Mouse (Mus musculus): Measurements from ENCODE around the gene Rfc5. TPM values are rescaled to one million over a fixed set of nuclear protein-coding genes. Genes with fewer than 3 reads are reported as not detected.

Rfc5 gene
- polyA plus RNA-seq, 1 experiment from 2014 or later, result 61.9 TPM

DNA sequence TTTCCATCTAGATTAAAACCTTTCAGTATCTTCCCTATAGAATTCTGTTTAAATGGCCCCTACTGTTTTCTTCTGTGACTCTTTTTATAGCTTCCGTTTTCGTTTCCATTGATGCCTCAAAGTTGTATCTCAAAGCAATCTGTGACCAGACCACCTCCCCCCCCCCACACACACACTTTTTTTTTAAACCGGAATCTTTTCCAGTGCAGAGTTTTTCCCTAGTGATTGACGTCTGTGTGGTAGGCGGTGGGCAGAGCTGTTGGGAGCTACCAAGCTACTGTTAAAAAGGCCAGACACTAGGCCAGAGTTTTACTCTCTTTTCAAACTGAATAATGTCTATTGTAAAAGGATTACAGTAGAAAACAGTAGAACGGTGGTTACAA is 30.6 kb downstream of the Rfc5 start:
- Histone ChIP-seq H3K9ac (ENCODE audit: low read depth, low read length) (peak overlapping the region; percentile 91), H3K27ac (replicated peaks; ENCODE audit: low read depth, low read length) (peak overlapping the region; percentile 81; the same call in 1 of the 2 replicates), H3K27me3 (replicated peaks; ENCODE audit: control insufficient read depth, insufficient read depth, low read length) (no peaks in the 10 kb centered on the region), H3K4me2 (ENCODE audit: low read depth, low read length) (peak overlapping the region; percentile 93), H3K36me3 (ENCODE audit: control insufficient read depth, insufficient read depth, low read length) (0 out of 2 replicates have a peak, but pooled peaks cover under 1% of the 10 kb centered on the region), H3K4me1 (ENCODE audit: control insufficient read depth, insufficient read depth, low read length) (peaks cover 23% of the 10 kb centered on the region), H3K4me3 (ENCODE audit: low read depth, low read length) (peak overlapping the region; percentile 95), H3K9me3 (ENCODE audit: control insufficient read depth, low read length) (no peaks in the 10 kb centered on the region)
- no peak for ATAC-seq (ENCODE audit: low read depth)
- DNase-seq (ENCODE audit: low spot score), result no peak
- WGBS, result 7% methylated on average over 6 of the region's 6 CpGs

DNA sequence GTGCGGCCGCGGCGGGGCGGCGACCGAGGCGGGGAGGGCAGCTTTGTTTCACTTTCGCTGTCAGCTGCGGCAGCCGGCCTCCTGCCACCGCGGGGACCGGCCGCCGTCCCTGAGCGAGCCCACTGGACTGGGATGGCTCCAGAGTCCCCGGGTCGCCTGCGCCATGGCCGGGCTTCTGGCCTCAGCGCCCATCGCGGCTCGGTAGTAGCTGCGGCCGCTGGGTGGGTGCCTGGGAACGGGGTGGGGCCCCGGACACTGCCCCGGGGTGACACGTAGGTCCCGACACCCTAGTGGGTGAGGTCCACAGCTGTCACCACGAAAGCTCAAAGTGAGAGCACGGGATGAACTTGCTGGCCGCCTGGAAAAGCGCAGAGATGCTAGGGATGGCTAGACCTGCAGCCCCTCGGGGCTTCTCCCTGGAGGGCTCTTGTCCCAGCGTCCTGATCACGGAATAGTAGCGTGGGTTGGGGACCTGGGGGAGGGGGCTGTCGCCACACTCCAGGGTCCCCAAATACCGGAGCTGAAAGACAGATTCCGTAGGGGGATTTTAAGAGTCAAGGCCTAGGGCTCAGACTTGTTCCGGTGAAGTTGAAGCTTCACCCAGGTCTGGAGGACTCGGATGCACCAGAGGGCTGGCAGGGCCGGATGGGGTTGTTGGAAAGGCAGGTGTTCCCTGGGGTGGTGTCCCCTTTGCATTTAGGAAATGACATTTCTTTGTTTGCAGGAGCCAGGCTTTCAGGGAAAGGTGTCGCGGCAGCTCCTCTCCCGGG is 31.2 kb downstream of the Rfc5 start:
- Histone ChIP-seq H3K27me3 (replicated peaks; ENCODE audit: control insufficient read depth, insufficient read depth, low read length) (no peaks in the 10 kb centered on the region), H3K27ac (replicated peaks; ENCODE audit: low read depth, low read length) (peak overlapping the region; percentile 81), H3K9me3 (ENCODE audit: control insufficient read depth, low read length) (no peaks in the 10 kb centered on the region), H3K9ac (ENCODE audit: low read depth, low read length) (peak overlapping the region; percentile 91), H3K4me2 (ENCODE audit: low read depth, low read length) (peak overlapping the region; percentile 93), H3K4me1 (ENCODE audit: control insufficient read depth, insufficient read depth, low read length) (peaks cover 23% of the 10 kb centered on the region), H3K36me3 (ENCODE audit: control insufficient read depth, insufficient read depth, low read length) (no peaks in the 10 kb centered on the region), H3K4me3 (ENCODE audit: low read depth, low read length) (peak overlapping the region; percentile 95)
- peak; percentile 39 for ATAC-seq (ENCODE audit: low read depth)
- 2% methylated on average over 17 of the region's 49 CpGs for WGBS
- DNase-seq (ENCODE audit: low spot score), result peak; percentile 14

- no peaks in the 10 kb centered on the region for H3K36me3 ChIP-seq (ENCODE audit: control insufficient read depth, insufficient read depth, low read length)
- peaks cover 23% of the 10 kb centered on the region for H3K4me1 ChIP-seq (ENCODE audit: control insufficient read depth, insufficient read depth, low read length)
- no CpG with 5 or more reads among the region's 54 CpGs for WGBS
- ATAC-seq (ENCODE audit: low read depth) (peak; percentile 76), DNase-seq (ENCODE audit: low spot score) (peak; percentile 81)
- no peaks in the 10 kb centered on the region for H3K9me3 ChIP-seq (ENCODE audit: control insufficient read depth, low read length)
- peak within 1 kb of the TSS; percentile 93 for H3K4me2 ChIP-seq (ENCODE audit: low read depth, low read length)
- no peaks in the 10 kb centered on the region for H3K27me3 ChIP-seq (replicated peaks; ENCODE audit: control insufficient read depth, insufficient read depth, low read length)
- H3K9ac ChIP-seq (ENCODE audit: low read depth, low read length), result peak within 1 kb of the TSS; percentile 91
- peak within 1 kb of the TSS; percentile 81 for H3K27ac ChIP-seq (replicated peaks; ENCODE audit: low read depth, low read length)
- H3K4me3 ChIP-seq (ENCODE audit: low read depth, low read length), result peak within 1 kb of the TSS; percentile 95
Observed at GRCm38 (mm10) chr5:117357129-117357477, 31.7 kb downstream of the Rfc5 start, which contains the start of gene Wsb2. Gene Wsb2, plus strand, starts transcription at chr5:117357304.

- Histone ChIP-seq H3K36me3 (ENCODE audit: control insufficient read depth, insufficient read depth, low read length) (no peaks in the 10 kb centered on the region), H3K27me3 (replicated peaks; ENCODE audit: control insufficient read depth, insufficient read depth, low read length) (no peaks in the 10 kb centered on the region), H3K9me3 (ENCODE audit: control insufficient read depth, low read length) (no peaks in the 10 kb centered on the region), H3K4me3 (ENCODE audit: low read depth, low read length) (peak overlapping the region; percentile 95), H3K9ac (ENCODE audit: low read depth, low read length) (peak overlapping the region; percentile 91), H3K4me1 (ENCODE audit: control insufficient read depth, insufficient read depth, low read length) (peaks cover 23% of the 10 kb centered on the region), H3K27ac (replicated peaks; ENCODE audit: low read depth, low read length) (peak overlapping the region; percentile 81), H3K4me2 (ENCODE audit: low read depth, low read length) (peak overlapping the region; percentile 93)
- ATAC-seq (ENCODE audit: low read depth), result peak; percentile 17
- peak; percentile 36 for DNase-seq (ENCODE audit: low spot score)
- 0% methylated on average over 20 of the region's 24 CpGs for WGBS
Observed at GRCm38 (mm10) chr5:117356365-117357128, 32.3 kb downstream of the Rfc5 start.

GRCm38 (mm10) chr5:117355648-117356303 is 33.1 kb downstream of the Rfc5 start:
- Histone ChIP-seq H3K4me3 (ENCODE audit: low read depth, low read length) (no peak overlapping the region), H3K36me3 (ENCODE audit: control insufficient read depth, insufficient read depth, low read length) (no peaks in the 10 kb centered on the region), H3K9ac (ENCODE audit: low read depth, low read length) (no peak overlapping the region), H3K27me3 (replicated peaks; ENCODE audit: control insufficient read depth, insufficient read depth, low read length) (no peaks in the 10 kb centered on the region), H3K9me3 (ENCODE audit: control insufficient read depth, low read length) (no peaks in the 10 kb centered on the region), H3K4me1 (ENCODE audit: control insufficient read depth, insufficient read depth, low read length) (peaks cover 21% of the 10 kb centered on the region), H3K27ac (replicated peaks; ENCODE audit: low read depth, low read length) (peak overlapping the region; percentile 81), H3K4me2 (ENCODE audit: low read depth, low read length) (peak overlapping the region; percentile 93)
- no peak for ATAC-seq (ENCODE audit: low read depth)
- DNase-seq (ENCODE audit: low spot score), result no peak
- 51% methylated on average over 14 of the region's 14 CpGs for WGBS

GRCm38 (mm10) chr5:117354121-117354520 is 34.7 kb downstream of the Rfc5 start:
- Histone ChIP-seq H3K27me3 (replicated peaks; ENCODE audit: control insufficient read depth, insufficient read depth, low read length) (no peaks in the 10 kb centered on the region), H3K4me3 (ENCODE audit: low read depth, low read length) (no peak overlapping the region), H3K9me3 (ENCODE audit: control insufficient read depth, low read length) (no peaks in the 10 kb centered on the region), H3K4me2 (ENCODE audit: low read depth, low read length) (no peak overlapping the region), H3K9ac (ENCODE audit: low read depth, low read length) (no peak overlapping the region), H3K4me1 (ENCODE audit: control insufficient read depth, insufficient read depth, low read length) (peaks cover 6% of the 10 kb centered on the region), H3K36me3 (ENCODE audit: control insufficient read depth, insufficient read depth, low read length) (no peaks in the 10 kb centered on the region), H3K27ac (replicated peaks; ENCODE audit: low read depth, low read length) (no peak overlapping the region)
- DNase-seq (ENCODE audit: low spot score) (no peak), ATAC-seq (ENCODE audit: low read depth) (no peak)
- 73% methylated on average over 8 of the region's 8 CpGs for WGBS

DNA sequence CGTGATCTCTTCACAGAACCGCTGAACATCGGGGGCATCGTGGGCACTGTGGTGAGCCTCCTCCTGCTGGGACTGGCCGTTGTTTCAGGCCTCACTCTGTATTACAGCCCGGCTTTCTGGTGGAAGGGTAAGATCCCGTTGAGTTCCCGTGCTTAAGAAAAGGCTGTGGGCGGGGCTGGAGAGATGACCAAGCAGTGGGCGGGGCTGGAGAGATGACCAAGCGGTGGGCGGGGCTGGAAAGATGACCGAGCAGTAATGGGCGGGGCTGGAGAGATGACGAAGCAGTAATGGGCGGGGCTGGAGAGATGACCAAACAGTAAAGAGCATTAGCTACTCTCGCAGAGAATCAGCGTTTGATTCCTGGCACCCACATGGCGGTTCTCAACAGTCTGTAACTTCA is 40.6 kb downstream of the Rfc5 start:
- Histone ChIP-seq H3K36me3 (ENCODE audit: control insufficient read depth, insufficient read depth, low read length) (peaks cover 4% of the 10 kb centered on the region; the same call in 1 of the 2 replicates), H3K27ac (replicated peaks; ENCODE audit: low read depth, low read length) (no peak overlapping the region), H3K4me1 (ENCODE audit: control insufficient read depth, insufficient read depth, low read length) (no peaks in the 10 kb centered on the region), H3K4me3 (ENCODE audit: low read depth, low read length) (no peak overlapping the region), H3K27me3 (replicated peaks; ENCODE audit: control insufficient read depth, insufficient read depth, low read length) (no peaks in the 10 kb centered on the region), H3K4me2 (ENCODE audit: low read depth, low read length) (no peak overlapping the region), H3K9ac (ENCODE audit: low read depth, low read length) (no peak overlapping the region), H3K9me3 (ENCODE audit: control insufficient read depth, low read length) (no peaks in the 10 kb centered on the region)
- DNase-seq (ENCODE audit: low spot score) (peak; percentile 43), ATAC-seq (ENCODE audit: low read depth) (no peak)
- WGBS, result 39% methylated on average over 19 of the region's 19 CpGs

DNA sequence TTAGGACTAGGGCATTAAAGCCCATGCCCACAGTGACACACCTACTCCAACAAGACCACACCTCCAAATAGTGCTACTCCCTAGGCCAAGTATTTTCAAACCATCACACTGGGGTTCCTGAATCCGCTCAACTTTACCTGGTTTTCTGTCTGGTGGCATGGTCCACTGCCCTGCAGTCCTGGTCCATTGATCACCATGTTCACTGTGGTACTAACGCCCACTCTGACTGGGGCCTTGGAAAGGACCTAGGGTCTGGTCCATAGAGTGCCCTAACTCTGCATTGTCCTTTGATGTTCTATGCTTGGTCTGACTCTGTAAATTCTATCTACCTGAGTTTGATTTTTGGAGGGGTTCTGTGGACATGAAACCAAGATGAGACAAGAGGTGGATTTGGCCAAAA is 41.0 kb downstream of the Rfc5 start:
- Histone ChIP-seq H3K36me3 (ENCODE audit: control insufficient read depth, insufficient read depth, low read length) (peaks cover 4% of the 10 kb centered on the region; the same call in 1 of the 2 replicates), H3K27ac (replicated peaks; ENCODE audit: low read depth, low read length) (no peak overlapping the region), H3K4me2 (ENCODE audit: low read depth, low read length) (no peak overlapping the region), H3K4me1 (ENCODE audit: control insufficient read depth, insufficient read depth, low read length) (no peaks in the 10 kb centered on the region), H3K9me3 (ENCODE audit: control insufficient read depth, low read length) (no peaks in the 10 kb centered on the region), H3K9ac (ENCODE audit: low read depth, low read length) (no peak overlapping the region), H3K4me3 (ENCODE audit: low read depth, low read length) (no peak overlapping the region), H3K27me3 (replicated peaks; ENCODE audit: control insufficient read depth, insufficient read depth, low read length) (no peaks in the 10 kb centered on the region)
- DNase-seq (ENCODE audit: low spot score) (no peak), ATAC-seq (ENCODE audit: low read depth) (no peak)
- 91% methylated on average over 2 of the region's 2 CpGs for WGBS

Data from embryonic facial prominence, embryonic 14.5 days (tissue).